Mouse (Mus musculus): ENCODE results near the gene Gnao1. TPM values are rescaled to one million over a fixed set of nuclear protein-coding genes. Genes with fewer than 3 reads are reported as not detected.

The Gnao1 gene
- total RNA-seq, 2 experiments from 2014 or later, result 0.42 TPM; not detected in 1

- ATAC-seq (replicated peaks; ENCODE audit: low FRiP score, poor library complexity, severe bottlenecking), result no peak
Observed at GRCm38 (mm10) chr8:93842574-93842973, 32.8 kb downstream of the Gnao1 start.

- ATAC-seq (replicated peaks; ENCODE audit: low FRiP score, poor library complexity, severe bottlenecking), result no peak
Observed at GRCm38 (mm10) chr8:93843858-93844502, 34.2 kb downstream of the Gnao1 start.

- ATAC-seq (replicated peaks; ENCODE audit: low FRiP score, poor library complexity, severe bottlenecking), result no peak
Observed at GRCm38 (mm10) chr8:93845186-93845585, 35.4 kb downstream of the Gnao1 start.

DNA sequence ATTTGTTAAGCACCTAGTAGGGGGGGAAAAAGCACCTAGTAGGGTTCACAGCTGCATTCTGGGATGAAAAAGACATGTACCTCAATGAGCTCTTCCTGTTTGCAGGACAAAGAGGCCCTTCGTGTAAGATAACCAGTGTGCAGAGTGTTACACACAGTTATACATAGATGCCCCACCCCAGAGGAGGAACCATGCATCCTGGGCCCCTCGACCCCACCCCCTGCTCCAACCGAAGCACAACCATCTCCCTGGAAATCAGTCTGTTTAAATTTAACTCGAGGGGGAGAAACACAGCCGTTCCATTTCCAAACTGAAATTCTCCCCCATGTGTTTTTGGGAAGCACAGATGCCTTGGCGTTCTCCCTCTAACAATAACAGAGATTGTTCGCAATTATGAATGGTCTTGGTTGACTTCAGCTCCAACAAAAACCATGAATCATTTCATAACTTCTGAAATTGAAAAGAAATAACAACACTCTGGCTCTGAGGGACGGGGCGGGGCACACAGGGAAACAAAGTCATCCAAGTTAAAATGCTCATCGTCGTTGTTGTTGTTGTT is 42.4 kb downstream of the Gnao1 start:
- ATAC-seq (replicated peaks; ENCODE audit: low FRiP score, poor library complexity, severe bottlenecking), result no peak

DNA sequence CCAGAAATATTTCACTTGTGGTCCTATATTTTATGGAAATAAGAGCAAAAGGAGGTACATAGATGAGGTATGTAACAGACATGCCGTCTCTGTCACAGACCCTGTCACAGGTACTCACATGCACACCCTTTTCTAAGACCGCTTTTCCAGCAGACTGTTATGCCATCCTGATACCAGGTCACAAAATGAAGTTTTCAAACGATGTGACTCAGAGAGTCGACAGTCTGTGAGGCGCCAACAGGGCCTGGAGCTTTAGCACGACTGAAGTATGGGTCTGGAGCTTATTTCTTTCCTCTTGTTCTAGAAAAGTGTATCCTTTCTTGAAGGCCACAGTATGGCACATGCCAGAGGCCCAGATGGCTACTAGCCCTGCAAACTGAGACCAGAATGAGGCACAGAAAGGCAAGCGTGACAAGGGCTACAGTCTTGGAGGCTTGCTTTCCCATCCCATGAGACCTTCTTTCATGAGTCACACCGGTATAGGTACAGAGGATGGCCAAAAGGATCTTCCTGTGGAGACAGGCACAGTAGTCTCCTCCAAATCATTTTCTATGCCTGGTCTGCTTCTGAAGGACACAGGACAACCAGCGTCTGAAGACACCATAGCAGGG is 43.2 kb downstream of the Gnao1 start:
- ATAC-seq (replicated peaks; ENCODE audit: low FRiP score, poor library complexity, severe bottlenecking), result no peak

- ATAC-seq (replicated peaks; ENCODE audit: low FRiP score, poor library complexity, severe bottlenecking), result no peak
Observed at GRCm38 (mm10) chr8:93854676-93855075, 44.9 kb downstream of the Gnao1 start.

GRCm38 (mm10) chr8:93855272-93855671 is 45.5 kb downstream of the Gnao1 start:
- ATAC-seq (replicated peaks; ENCODE audit: low FRiP score, poor library complexity, severe bottlenecking), result no peak

DNA sequence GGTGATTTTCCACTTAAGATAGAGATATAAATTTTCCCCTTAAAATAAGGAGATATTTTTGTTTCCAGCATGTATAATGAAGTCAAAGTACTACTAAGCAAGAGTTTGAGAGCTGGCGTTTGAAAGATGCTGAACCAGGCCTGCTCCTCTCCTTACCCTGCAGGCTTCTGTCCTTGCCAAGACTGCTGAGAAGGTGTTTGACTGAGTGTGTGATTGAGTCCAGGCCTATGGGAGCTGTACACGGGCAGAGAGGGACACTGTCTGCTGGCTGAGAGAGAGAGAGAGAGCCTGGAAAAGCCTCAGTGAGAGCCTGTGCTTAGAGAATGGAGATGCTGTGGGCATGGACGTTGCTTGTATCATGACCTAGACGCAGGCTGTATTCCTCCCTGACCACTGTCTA is 47.4 kb downstream of the Gnao1 start:
- ATAC-seq (replicated peaks; ENCODE audit: low FRiP score, poor library complexity, severe bottlenecking), result no peak

- ATAC-seq (replicated peaks; ENCODE audit: low FRiP score, poor library complexity, severe bottlenecking), result no peak
Observed at GRCm38 (mm10) chr8:93858286-93858685, 48.5 kb downstream of the Gnao1 start.

DNA sequence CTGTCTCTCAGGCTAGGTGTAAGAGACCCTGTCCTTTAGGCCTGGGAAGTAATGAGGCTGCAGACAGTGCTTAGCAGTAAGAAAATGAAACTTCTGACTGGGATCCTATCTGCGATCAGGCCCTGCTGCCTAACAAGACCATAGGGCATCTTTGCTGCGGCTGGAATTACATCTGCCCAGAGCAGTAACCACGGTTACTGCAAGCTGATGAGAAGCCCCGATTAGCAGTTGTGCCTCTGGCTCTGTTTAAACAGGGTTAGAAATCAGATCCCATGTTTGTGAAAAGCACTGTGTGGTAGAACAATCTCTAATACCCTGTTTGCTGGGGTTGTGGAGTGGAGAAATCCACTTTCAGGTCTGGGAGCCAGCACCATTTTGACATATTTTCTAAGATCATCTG is 50.3 kb downstream of the Gnao1 start:
- ATAC-seq (replicated peaks; ENCODE audit: low FRiP score, poor library complexity, severe bottlenecking), result no peak

DNA sequence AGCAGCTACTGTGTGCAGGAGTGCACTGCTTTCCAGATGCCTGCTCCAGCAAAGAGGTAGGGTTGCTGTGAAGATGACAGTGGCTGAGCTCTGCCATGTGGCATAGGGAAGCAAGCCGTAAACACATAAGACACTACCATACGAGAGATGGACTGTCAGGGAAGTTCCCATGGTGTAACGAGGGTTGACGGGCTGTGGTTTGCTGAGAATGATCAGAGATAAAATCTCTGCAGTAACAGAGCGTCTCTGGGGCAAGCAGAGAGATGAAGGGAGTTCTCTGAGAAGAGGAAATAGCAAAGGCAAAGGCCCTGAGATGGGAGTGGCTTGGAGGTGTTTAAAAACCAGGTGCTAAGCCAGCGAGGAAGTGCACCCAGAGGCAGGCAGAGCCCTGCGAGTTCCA is 54.3 kb downstream of the Gnao1 start:
- ATAC-seq (replicated peaks; ENCODE audit: low FRiP score, poor library complexity, severe bottlenecking), result no peak

DNA sequence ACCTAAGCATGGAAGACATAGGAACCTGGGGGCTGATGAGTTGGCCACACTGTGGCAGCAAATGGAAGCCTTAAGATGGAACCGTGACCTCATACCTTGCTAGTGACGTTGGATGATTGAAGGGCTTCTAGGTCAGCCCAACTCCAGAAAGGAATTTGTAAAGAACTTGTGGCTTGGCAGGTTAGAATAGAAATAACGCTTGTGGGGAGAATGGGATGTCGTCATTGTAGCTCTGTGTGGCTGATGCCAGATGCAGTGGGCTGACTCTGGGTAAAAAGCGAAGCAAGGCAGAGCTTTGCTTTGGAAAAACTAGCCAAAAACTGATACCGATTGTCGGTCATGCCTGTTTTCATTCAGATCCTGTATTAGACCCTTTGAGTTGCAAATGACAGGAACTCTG is 56.5 kb downstream of the Gnao1 start:
- ATAC-seq (replicated peaks; ENCODE audit: low FRiP score, poor library complexity, severe bottlenecking), result no peak

GRCm38 (mm10) chr8:93868486-93869221 is 58.9 kb downstream of the Gnao1 start:
- ATAC-seq (replicated peaks; ENCODE audit: low FRiP score, poor library complexity, severe bottlenecking), result no peak

DNA sequence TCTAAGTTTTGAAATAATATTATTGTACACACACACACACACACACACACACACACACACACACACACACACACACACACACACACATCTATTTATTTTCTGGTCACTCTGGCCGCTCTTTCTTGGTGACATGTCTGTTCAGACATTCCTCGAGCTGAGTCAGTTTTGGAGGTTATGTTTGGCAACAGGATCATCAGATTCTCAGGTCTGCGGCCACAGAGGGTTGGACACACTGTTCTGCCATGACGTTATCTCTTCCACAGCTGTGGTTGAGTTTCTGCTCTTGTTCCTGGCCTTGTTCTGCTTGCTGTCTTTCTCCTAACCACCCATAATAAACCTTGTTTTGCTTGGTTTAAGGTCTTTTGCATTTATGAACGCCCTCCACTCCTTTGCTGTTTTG is 61.5 kb downstream of the Gnao1 start:
- no peak for ATAC-seq (replicated peaks; ENCODE audit: low FRiP score, poor library complexity, severe bottlenecking)

DNA sequence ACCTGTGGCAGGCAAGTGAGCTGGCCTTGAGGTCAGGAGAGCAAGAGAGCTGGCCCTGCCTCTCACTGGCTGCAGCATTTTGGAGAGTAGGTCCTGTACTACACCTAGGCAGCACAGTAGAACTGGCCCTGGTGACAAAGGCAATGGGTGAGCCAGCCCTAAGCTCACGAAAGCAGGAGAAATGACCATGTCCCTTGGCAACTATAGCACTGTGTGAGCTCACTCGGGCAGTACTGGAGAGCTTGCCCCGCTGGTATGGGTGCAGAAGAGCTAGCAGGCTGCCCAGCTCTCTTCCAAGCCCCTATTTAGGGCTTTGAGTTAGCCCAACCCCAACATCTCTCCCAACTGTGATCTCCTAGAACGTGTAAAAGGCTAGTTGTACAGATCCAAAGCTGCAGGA is 68.6 kb downstream of the Gnao1 start:
- no peak for ATAC-seq (replicated peaks; ENCODE audit: low FRiP score, poor library complexity, severe bottlenecking)

DNA sequence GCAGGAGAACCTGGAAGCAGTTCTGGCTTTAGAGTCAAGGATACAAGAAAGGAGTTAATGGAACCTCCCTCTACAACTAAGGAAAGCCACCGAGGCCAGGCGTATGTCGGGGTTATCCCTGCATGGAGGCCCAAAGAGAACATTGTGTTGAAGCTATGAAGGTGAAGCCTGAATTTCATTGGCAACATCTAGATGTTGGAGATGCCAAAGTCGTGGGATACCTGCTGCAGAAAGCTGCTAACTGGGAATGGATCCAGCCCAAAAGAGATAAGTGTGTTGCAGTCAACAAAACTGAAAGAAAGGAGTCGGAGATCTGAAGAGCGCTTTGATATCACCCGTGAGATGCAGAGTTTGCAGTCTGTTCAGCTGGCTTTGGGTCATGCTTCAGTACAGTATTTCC is 70.2 kb downstream of the Gnao1 start:
- no peak for ATAC-seq (replicated peaks; ENCODE audit: low FRiP score, poor library complexity, severe bottlenecking)

- ATAC-seq (replicated peaks; ENCODE audit: low FRiP score, poor library complexity, severe bottlenecking), result no peak
Observed at GRCm38 (mm10) chr8:93881381-93881780, 71.6 kb downstream of the Gnao1 start.

GRCm38 (mm10) chr8:93883241-93883640 is 73.5 kb downstream of the Gnao1 start:
- no peak for ATAC-seq (replicated peaks; ENCODE audit: low FRiP score, poor library complexity, severe bottlenecking)

- ATAC-seq (replicated peaks; ENCODE audit: low FRiP score, poor library complexity, severe bottlenecking), result no peak
Observed at GRCm38 (mm10) chr8:93883771-93884170, 74.0 kb downstream of the Gnao1 start.

- no peak for ATAC-seq (replicated peaks; ENCODE audit: low FRiP score, poor library complexity, severe bottlenecking)
Observed at GRCm38 (mm10) chr8:93884316-93884715, 74.5 kb downstream of the Gnao1 start.

- ATAC-seq (replicated peaks; ENCODE audit: low FRiP score, poor library complexity, severe bottlenecking), result no peak
Observed at GRCm38 (mm10) chr8:93886181-93886580, 76.4 kb downstream of the Gnao1 start.

Measured in erythroid progenitor cell, adult 5-6 weeks (primary cell).